Mouse (Mus musculus) embryonic facial prominence, embryonic 10.5 days (tissue): ENCODE data around the gene Ces2a. TPM values are rescaled to one million over a fixed set of nuclear protein-coding genes. Genes with fewer than 3 reads are reported as not detected.

Source experiments
- DNase-seq: peaks from one replicate; pipeline ENCODE4 v3.0.0-alpha.2; 2017; ENCODE audit warnings: low spot score
- H3K27ac ChIP-seq: fragments of 300-500 bp; sonication (generic); replicated peaks from 2 replicates; pipeline ENCODE4 v1.5.1; 2016; ENCODE audit warnings: mild to moderate bottlenecking
- H3K27me3 ChIP-seq: fragments of 300-500 bp; sonication (generic); replicated peaks from 2 replicates; pipeline ENCODE4 v1.6.1; 2016; ENCODE audit warnings: low read depth, mild to moderate bottlenecking; ENCODE audit not compliant: poor library complexity, severe bottlenecking
- H3K36me3 ChIP-seq: fragments of 300-500 bp; sonication (generic); replicated peaks from 2 replicates; pipeline ENCODE4 v1.6.1; 2016; ENCODE audit warnings: mild to moderate bottlenecking, moderate library complexity
- H3K4me1 ChIP-seq: fragments of 300-500 bp; sonication (generic); 2 replicates; pipeline ENCODE4 v1.6.1; 2016
- H3K4me3 ChIP-seq: fragments of 300-500 bp; sonication (generic); 2 replicates; pipeline ENCODE4 v1.5.1; 2016; ENCODE audit warnings: mild to moderate bottlenecking, moderate library complexity
- H3K9me3 ChIP-seq: fragments of 300-500 bp; sonication (generic); 2 replicates; pipeline ENCODE4 v1.6.1; 2016; ENCODE audit warnings: mild to moderate bottlenecking
- WGBS: fragments of 180-500 bp; shearing (Covaris S2); methylation state at CpG from one replicate; pipeline ENCODE4 v1.1.7; 2016; 5-methylcytosine and 5-hydroxymethylcytosine counted together
- polyA plus RNA-seq: library from polyadenylated mRNA; unstranded; fragments of >200 nt; fragmentation: Nextera tagmentation; extraction: Ambion mirVana; gene quantifications from 2 replicates; pipeline ENCODE4 v1.2.1, GENCODE M21; 2016

Gene Ces2a
- not detected in 2 replicates for polyA plus RNA-seq

DNA sequence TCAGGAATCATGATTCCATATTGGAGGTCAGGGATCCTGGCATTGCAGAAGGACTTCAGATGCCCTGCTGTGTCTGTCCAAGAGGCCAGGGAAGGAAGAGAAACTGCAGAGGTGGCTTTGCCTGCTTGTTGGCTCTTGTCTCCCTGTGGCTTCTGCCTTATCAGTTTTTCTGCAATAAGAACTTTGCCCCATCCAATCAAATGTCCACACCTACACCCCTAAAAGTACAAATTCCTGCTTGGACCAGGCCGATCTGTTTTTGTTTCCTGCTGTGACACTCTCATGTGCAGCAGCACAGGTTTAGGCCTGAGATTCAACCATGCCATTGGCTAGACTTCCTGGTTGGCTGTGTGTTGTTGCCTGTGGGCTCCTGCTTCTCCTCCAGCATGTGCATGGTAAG lies at the start of gene Ces2a:
Ces2a (plus strand) TSS at position 251 of the 400 bp plus-strand sequence.
- DNase-seq, result no peak
- Histone ChIP-seq H3K4me1 (no peaks in the 10 kb centered on the region), H3K27me3 (no peaks in the 10 kb centered on the region), H3K36me3 (no peaks in the 10 kb centered on the region), H3K9me3 (no peaks in the 10 kb centered on the region), H3K4me3 (no peak within 1 kb of the TSS), H3K27ac (no peak within 1 kb of the TSS)
- WGBS, result 90% methylated on average over 1 of the region's 1 CpGs

DNA sequence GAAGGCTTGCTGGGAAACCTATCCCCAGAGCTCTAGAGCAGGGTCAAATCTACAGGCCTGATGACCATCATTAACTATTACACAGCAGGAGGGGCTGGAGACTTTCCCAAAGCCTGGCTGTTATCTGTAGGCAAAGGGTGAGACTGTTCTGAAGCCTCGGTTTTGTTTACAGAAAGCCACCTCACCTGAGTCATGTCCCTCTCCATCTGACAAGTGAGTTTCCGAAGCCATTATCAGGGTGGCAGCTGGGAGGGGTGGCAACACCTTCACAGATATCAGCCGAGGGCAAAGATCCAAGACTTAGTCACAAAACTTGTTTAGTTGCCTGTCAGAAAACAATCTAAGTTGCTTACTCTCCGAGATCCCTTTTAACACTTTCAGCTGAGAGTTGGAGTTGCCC lies 45.4 kb upstream of the Ces2a start:
- H3K9me3 ChIP-seq, result no peaks in the 10 kb centered on the region
- H3K27ac ChIP-seq, result no peak overlapping the region
- WGBS, result 82% methylated on average over 4 of the region's 4 CpGs
- no peak for DNase-seq
- H3K4me1 ChIP-seq, result no peaks in the 10 kb centered on the region
- no peaks in the 10 kb centered on the region for H3K36me3 ChIP-seq
- H3K27me3 ChIP-seq, result no peaks in the 10 kb centered on the region
- no peak overlapping the region for H3K4me3 ChIP-seq

DNA sequence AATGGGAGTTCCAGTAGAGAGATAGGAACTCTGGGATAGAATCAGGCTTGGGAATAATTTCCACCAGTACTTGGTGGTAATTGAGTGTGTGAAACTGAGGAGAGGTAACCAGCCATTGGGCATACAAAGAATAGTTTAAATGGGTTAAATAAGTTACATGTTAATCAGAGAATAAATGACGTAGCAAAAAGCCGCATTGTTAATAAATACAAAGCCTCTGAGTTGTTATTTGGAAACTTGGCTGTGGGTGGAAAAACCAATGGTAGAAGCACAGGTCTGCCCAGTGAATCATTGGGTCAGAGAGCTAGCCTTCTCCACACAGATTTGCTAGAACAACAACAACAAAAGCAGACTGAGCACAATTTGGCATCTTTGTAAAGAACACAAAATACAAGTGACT lies 35.2 kb upstream of the Ces2a start:
- H3K9me3 ChIP-seq, result no peaks in the 10 kb centered on the region
- no peak overlapping the region for H3K27ac ChIP-seq
- no peaks in the 10 kb centered on the region for H3K36me3 ChIP-seq
- no peaks in the 10 kb centered on the region for H3K4me1 ChIP-seq
- 92% methylated on average over 2 of the region's 2 CpGs for WGBS
- H3K4me3 ChIP-seq, result no peak overlapping the region
- H3K27me3 ChIP-seq, result no peaks in the 10 kb centered on the region
- no peak for DNase-seq

DNA sequence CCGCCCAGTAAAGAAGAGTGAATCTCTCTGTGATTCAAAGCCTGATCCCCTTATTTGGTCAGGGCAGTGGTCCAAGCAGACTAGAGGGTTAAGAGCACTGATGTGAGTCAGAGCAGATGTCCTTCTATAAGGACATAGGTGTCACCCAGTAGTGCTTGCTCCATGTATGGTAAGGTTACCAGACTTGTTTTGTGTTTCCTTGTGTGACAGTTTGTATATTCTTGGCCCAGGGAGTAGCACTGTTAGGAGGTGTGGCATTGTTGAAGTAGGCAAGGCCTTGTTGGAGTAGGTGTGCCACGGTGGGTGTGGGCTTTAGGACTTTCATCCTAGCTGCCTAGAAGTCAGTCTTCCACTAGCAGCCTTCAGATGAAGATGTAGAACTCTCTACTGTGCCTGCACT lies 31.9 kb upstream of the Ces2a start:
- no peak overlapping the region for H3K27ac ChIP-seq
- no peaks in the 10 kb centered on the region for H3K9me3 ChIP-seq
- 72% methylated on average over 2 of the region's 2 CpGs for WGBS
- H3K36me3 ChIP-seq, result no peaks in the 10 kb centered on the region
- H3K4me3 ChIP-seq, result no peak overlapping the region
- H3K27me3 ChIP-seq, result no peaks in the 10 kb centered on the region
- DNase-seq, result no peak
- H3K4me1 ChIP-seq, result no peaks in the 10 kb centered on the region

DNA sequence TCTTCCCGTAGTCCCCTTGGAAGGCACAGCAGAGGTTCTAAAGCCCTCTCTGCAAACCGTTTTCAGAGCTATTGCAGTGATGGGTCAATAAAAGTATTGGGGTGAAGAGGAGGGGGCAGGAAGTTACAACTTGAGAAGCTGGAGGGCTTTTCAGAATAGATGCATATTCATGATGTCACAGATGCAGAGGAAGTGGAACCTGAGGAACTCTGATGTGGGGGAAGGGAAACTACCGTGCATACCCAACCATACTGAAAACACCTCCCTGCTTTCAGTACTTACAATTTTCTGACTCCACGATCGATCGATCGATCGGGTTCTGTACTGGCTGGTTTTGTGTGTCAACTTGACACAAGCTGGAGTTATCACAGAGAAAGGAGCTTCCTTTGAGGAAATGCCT lies 12.6 kb upstream of the Ces2a start:
- Histone ChIP-seq H3K9me3 (no peaks in the 10 kb centered on the region), H3K36me3 (no peaks in the 10 kb centered on the region), H3K4me1 (0 out of 2 replicates have a peak, but pooled peaks cover 8% of the 10 kb centered on the region), H3K27me3 (no peaks in the 10 kb centered on the region), H3K4me3 (no peak overlapping the region), H3K27ac (no peak overlapping the region)
- no peak for DNase-seq
- WGBS, result 83% methylated on average over 8 of the region's 8 CpGs

DNA sequence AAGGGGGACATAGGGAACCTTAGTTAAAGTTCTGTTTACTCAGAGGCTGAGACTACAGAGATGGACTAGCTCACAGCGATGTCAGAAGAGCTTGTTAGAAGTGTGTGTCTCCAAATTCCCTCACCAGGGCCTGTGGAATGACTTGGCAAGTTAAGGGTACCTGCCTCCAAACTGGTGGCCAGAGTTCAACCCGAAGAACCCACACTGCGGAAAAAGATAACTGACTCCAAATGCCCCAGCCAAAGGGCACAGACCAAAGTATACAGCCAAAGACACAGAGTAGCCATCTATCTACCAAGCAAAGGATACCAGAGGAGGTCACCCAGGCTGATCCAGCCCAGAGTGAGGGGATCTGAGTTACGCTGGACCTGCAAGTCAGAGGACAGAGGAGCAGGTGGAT lies 2.4 kb upstream of the Ces2a start:
- Histone ChIP-seq H3K4me3 (no peak overlapping the region), H3K27ac (no peak overlapping the region), H3K9me3 (no peaks in the 10 kb centered on the region), H3K27me3 (no peaks in the 10 kb centered on the region), H3K4me1 (no peaks in the 10 kb centered on the region), H3K36me3 (no peaks in the 10 kb centered on the region)
- DNase-seq, result no peak
- WGBS, result 90% methylated on average over 4 of the region's 4 CpGs

DNA sequence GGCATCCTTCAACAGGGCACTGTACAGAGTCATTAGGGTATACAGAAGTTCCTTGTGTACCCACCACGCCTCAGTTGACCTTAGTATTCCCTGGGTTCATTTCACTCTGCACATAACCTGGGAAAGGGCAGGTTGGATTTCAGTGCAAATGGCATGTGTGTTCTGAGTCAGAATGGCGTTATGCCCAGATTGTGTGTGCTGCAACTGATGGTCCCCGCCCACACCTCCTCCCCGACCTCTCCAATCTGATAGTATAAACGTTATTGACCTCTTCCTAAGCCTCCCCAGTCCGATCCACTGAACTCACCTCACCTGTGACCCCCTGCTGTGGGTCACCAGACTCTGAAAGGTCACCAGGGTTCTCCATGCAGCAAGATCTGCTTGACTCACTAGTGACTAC lies 1.8 kb upstream of the Ces2a start:
- 70% methylated on average over 6 of the region's 6 CpGs for WGBS
- H3K27me3 ChIP-seq, result no peaks in the 10 kb centered on the region
- no peaks in the 10 kb centered on the region for H3K4me1 ChIP-seq
- H3K36me3 ChIP-seq, result no peaks in the 10 kb centered on the region
- H3K4me3 ChIP-seq, result no peak overlapping the region
- H3K27ac ChIP-seq, result no peak overlapping the region
- DNase-seq, result no peak
- H3K9me3 ChIP-seq, result no peaks in the 10 kb centered on the region

DNA sequence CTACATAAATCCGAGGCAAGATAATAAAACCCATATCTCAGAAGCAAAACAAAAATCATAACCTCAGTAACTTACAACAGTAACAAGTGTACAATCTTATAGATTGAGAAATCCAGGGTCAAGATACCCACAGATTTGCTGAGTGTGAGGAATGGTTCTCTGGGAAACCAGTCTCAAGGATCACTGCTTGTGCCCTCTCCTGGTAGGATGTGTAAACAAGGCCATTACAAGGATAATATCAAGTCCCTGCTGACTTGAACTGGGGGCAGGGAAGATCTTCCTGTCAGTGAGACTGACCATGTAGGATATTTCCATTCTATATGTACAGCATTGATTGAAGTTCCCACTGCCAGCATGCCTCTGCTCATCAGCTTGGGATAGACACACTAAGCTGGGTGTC lies 8.2 kb downstream of the Ces2a start:
- DNase-seq, result no peak
- WGBS, result 85% methylated on average over 1 of the region's 1 CpGs
- Histone ChIP-seq H3K4me3 (no peak overlapping the region), H3K9me3 (no peaks in the 10 kb centered on the region), H3K27me3 (no peaks in the 10 kb centered on the region), H3K27ac (no peak overlapping the region), H3K4me1 (no peaks in the 10 kb centered on the region), H3K36me3 (no peaks in the 10 kb centered on the region)

DNA sequence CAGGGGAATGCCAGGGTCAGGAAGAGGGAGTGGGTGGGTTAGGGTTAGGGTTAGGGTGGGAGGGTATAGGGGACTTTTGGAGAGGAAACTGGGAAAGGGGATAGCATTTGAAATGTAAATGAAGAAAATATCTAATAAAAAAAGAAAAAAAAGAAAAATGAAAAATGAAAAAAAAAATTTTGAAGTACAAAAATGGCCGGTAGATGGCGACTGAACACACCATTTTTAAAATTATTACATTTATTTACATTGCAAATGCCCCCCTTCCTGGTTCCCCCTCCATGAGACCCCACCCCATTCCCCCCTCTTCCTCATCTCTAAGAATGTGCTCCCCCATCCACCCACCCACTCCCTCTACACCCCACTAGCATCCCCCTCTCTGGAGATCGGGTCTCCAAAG lies 9.6 kb downstream of the Ces2a start:
- no peaks in the 10 kb centered on the region for H3K36me3 ChIP-seq
- no peaks in the 10 kb centered on the region for H3K4me1 ChIP-seq
- no peak overlapping the region for H3K27ac ChIP-seq
- 74% methylated on average over 3 of the region's 3 CpGs for WGBS
- no peaks in the 10 kb centered on the region for H3K9me3 ChIP-seq
- DNase-seq, result no peak
- H3K27me3 ChIP-seq, result no peaks in the 10 kb centered on the region
- no peak overlapping the region for H3K4me3 ChIP-seq

DNA sequence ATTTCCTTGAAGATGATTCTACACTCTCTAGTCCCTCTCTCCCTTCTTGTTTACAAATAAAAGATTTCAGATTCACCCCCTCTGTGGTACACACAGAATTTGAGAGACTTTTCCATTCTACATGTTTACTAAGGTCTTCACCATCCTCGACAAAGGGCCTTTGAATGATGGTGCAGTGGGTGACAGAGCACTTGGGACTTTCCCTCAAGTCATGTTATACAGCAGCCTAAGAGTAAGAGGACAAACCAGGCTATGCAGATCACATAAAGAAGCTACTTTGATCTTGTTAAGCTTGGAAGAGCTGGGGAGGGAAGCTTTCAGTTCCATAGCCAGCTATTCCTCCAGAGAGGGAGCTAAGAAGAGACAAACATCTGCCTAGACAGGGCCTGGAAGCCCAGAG lies 19.0 kb downstream of the Ces2a start:
- WGBS, result 74% methylated on average over 1 of the region's 1 CpGs

DNA sequence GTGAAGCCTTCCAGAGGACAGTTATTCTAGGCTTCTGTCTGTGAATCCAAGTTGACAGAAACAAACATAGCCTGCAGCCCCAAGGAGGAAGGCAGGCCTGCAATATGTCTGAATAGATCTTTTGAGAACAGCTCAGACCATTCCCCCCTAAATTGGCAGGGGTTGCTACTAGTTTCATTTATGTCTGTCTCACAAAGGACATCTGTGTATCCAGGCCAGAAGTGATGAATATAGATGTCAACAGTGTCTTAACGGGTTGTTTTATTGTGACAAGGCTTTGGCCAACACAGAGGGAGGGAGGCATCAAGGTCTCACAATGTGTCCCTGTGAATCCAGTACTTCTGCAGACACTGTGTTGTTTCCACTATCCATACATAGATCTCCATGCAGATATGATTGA lies 23.8 kb downstream of the Ces2a start:
- no peak overlapping the region for H3K4me3 ChIP-seq
- H3K27me3 ChIP-seq, result no peaks in the 10 kb centered on the region
- H3K36me3 ChIP-seq, result no peaks in the 10 kb centered on the region
- no peaks in the 10 kb centered on the region for H3K4me1 ChIP-seq
- H3K27ac ChIP-seq, result no peak overlapping the region
- H3K9me3 ChIP-seq, result no peaks in the 10 kb centered on the region
- no peak for DNase-seq
- 60% methylated on average over 1 of the region's 1 CpGs for WGBS

More for the DNA sequence above, 19.0 kb downstream of the Ces2a start:
- DNase-seq, result no peak
- Histone ChIP-seq H3K27ac (no peak overlapping the region), H3K4me3 (no peak overlapping the region), H3K9me3 (peaks cover 7% of the 10 kb centered on the region; the same call in 1 of the 2 replicates), H3K36me3 (no peaks in the 10 kb centered on the region), H3K4me1 (no peaks in the 10 kb centered on the region), H3K27me3 (no peaks in the 10 kb centered on the region)

DNA sequence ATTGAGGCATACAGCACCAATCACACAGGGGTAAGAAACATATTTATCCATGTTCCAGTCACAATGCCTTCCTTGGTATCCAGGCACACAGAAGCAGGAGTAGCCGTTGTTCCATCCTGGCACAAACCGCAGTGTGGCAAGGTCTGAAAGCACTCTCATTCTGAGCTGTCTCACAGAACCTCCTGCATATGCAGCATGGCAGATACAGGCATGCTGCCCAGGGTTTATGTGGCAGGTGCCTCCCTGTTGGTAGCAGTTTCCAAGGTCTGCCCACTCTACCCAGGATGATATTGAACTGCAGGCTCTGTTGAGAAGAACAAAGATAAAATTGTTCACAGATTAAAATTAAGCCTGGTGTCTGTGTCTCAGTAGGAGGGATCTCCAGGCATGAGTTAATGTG lies 24.4 kb downstream of the Ces2a start:
- Histone ChIP-seq H3K36me3 (no peaks in the 10 kb centered on the region), H3K27me3 (no peaks in the 10 kb centered on the region), H3K4me3 (no peak overlapping the region), H3K27ac (no peak overlapping the region), H3K9me3 (no peaks in the 10 kb centered on the region), H3K4me1 (no peaks in the 10 kb centered on the region)
- WGBS, result 89% methylated on average over 2 of the region's 2 CpGs
- DNase-seq, result no peak

DNA sequence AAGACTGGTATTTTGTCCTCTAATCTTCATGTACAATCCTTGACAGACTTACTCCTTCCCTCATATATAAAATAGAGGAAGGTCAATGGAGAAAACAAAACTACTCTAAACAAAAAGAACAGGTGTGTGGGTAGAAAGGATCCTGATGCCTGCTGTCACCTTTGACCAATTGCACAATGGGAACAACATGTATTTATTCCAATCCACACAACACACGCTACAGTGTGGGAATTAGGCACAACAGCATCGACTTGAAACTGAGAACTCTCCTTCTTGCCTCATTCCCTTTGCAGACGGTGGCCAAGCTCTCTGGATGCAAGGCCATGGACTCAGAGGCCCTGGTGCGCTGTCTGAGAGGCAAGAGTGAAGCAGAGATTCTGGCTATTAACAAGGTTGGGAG lies 27.3 kb downstream of the Ces2a start:
- Histone ChIP-seq H3K9me3 (no peaks in the 10 kb centered on the region), H3K4me3 (no peak overlapping the region), H3K4me1 (no peaks in the 10 kb centered on the region), H3K27me3 (no peaks in the 10 kb centered on the region), H3K27ac (no peak overlapping the region), H3K36me3 (no peaks in the 10 kb centered on the region)
- WGBS, result 88% methylated on average over 4 of the region's 4 CpGs
- DNase-seq, result no peak

DNA sequence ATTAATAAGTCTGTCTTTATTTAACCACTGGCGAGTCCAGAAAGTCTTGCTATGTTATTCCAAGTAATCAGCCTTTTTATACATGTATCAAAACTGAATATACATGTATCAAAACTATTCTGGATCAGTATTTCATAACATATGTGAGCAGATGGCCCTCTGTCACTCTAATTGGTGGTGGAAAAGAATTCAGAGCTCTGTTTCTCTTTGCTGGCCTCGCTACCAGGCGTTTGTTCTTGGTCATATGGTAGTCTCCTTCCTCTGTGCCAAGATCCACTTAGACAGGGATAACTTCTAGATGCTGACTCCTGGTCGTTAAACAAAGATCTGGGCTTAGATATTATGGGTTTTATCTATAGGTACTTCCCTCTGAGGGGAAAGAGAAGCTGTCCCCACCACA lies 32.7 kb downstream of the Ces2a start:
- WGBS, result 74% methylated on average over 4 of the region's 4 CpGs
- H3K4me3 ChIP-seq, result no peak overlapping the region
- no peak overlapping the region for H3K27ac ChIP-seq
- no peaks in the 10 kb centered on the region for H3K9me3 ChIP-seq
- no peaks in the 10 kb centered on the region for H3K36me3 ChIP-seq
- no peak for DNase-seq
- no peaks in the 10 kb centered on the region for H3K27me3 ChIP-seq
- no peaks in the 10 kb centered on the region for H3K4me1 ChIP-seq
